In genomic region chr2:72096345-72096744, GRCm38 (mm10) we compare ENCODE assay signal across 7 mouse cellular contexts.
A peak's percentile ranks its signal among the peaks of the same experiment; 100 is the strongest.
DNase-seq lines count a peak whose midpoint lies in the region; ATAC-seq and TF ChIP-seq lines count a peak whose summit lies in the region.

No protein-coding gene starts in this region.

- ATAC-seq in midbrain, embryonic 16.5 days, result no peak

- H3K36me3 ChIP-seq in midbrain, embryonic 10.5 days, result no peaks in the 10 kb centered on the region
- H3K36me3 ChIP-seq in midbrain, embryonic 16.5 days (ENCODE audit: control insufficient read depth, insufficient read depth, low read length), result no peaks in the 10 kb centered on the region

- no peak overlapping the region for H3K4me2 ChIP-seq in midbrain, embryonic 16.5 days (ENCODE audit: low read length)

- H3K9ac ChIP-seq in midbrain, embryonic 16.5 days (ENCODE audit: low read depth, low read length), result no peak overlapping the region

- no peak overlapping the region for H3K27ac ChIP-seq in midbrain, embryonic 10.5 days (replicated peaks)
- H3K27ac ChIP-seq in midbrain, embryonic 16.5 days (ENCODE audit: low read length), result no peak overlapping the region
- H3K27ac ChIP-seq in bone marrow, adult 2 months (ENCODE audit: control insufficient read depth, insufficient read depth, low read depth, low read length, poor library complexity), result no peak overlapping the region

- H3K4me1 ChIP-seq in midbrain, embryonic 10.5 days, result peaks cover 7% of the 10 kb centered on the region
- peaks cover 21% of the 10 kb centered on the region for H3K4me1 ChIP-seq in midbrain, embryonic 16.5 days (ENCODE audit: control insufficient read depth, insufficient read depth, low read length)
- H3K4me1 ChIP-seq in bone marrow, adult 2 months (ENCODE audit: control insufficient read depth, insufficient read depth, low read length), result no peaks in the 10 kb centered on the region; the same call in 1 of the 2 replicates

- H3K9me3 ChIP-seq in midbrain, embryonic 10.5 days (replicated peaks), result no peaks in the 10 kb centered on the region
- H3K9me3 ChIP-seq in midbrain, embryonic 16.5 days (replicated peaks; ENCODE audit: control insufficient read depth, low read length, poor library complexity, severe bottlenecking), result no peaks in the 10 kb centered on the region

- 47% methylated on average over 3 of the region's 3 CpGs for WGBS in midbrain, embryonic 10.5 days
- 38% methylated on average over 3 of the region's 3 CpGs for WGBS in midbrain, embryonic 16.5 days
- WGBS in bone marrow, adult 2 months, result 9% methylated on average over 3 of the region's 3 CpGs

- peak; percentile 64 for TF ChIP-seq CTCF in bone marrow, adult 2 months (IDR thresholded peaks at IDR 0.05; ENCODE audit: control insufficient read depth, insufficient read depth, low read length)

- no peak overlapping the region for H3K4me3 ChIP-seq in midbrain, embryonic 10.5 days
- H3K4me3 ChIP-seq in midbrain, embryonic 16.5 days (ENCODE audit: low read depth, low read length), result no peak overlapping the region
- H3K4me3 ChIP-seq in bone marrow, adult 2 months (replicated peaks; ENCODE audit: control insufficient read depth, low read depth, low read length), result no peak overlapping the region

- H3K27me3 ChIP-seq in midbrain, embryonic 10.5 days (ENCODE audit: low read depth, poor library complexity, severe bottlenecking), result no peaks in the 10 kb centered on the region
- no peaks in the 10 kb centered on the region for H3K27me3 ChIP-seq in midbrain, embryonic 16.5 days (ENCODE audit: control insufficient read depth, insufficient read depth, low read depth, low read length)

- peak; percentile 33 for DNase-seq in midbrain, embryonic 10.5 days (ENCODE audit: low spot score)
- peak; percentile 56 for DNase-seq in Muller cell, postnatal 12 days (ENCODE audit: inconsistent ontology term)
- DNase-seq in kidney, adult 9 months, result peak; percentile 54
- peak; percentile 87 for DNase-seq in naive thymus-derived CD4-positive, alpha-beta T cell, adult 2 months (ENCODE audit: low read depth)
- no peak for DNase-seq in frontal cortex, postnatal 25 days (ENCODE audit: low spot score in 2 of 2)

- TF ChIP-seq POLR2A in bone marrow, adult 2 months (IDR thresholded peaks at IDR 0.05; ENCODE audit: borderline replicate concordance, control insufficient read depth, low read depth, low read length), result no peak

Comparison
In these comparisons a context has a peak if more than half of its experiments do, and no peak if none do; other contexts are left out.
1. DNase-seq: peak in midbrain, embryonic 10.5 days (single experiment), Muller cell, postnatal 12 days (single experiment), kidney, adult 9 months (single experiment) and naive thymus-derived CD4-positive, alpha-beta T cell, adult 2 months (single experiment); none in frontal cortex, postnatal 25 days (0 of 2).